Mouse (Mus musculus) kidney, postnatal 10 days (tissue): ENCODE measurements around the gene Ptprc.

Source experiments
- DNase-seq: peaks from one replicate; pipeline ENCODE4 v3.0.0; 2021; ENCODE audit warnings: mixed read lengths

Gene Ptprc

GRCm38 (mm10) chr1:138148844-138149243 is 26.7 kb downstream of the Ptprc start:
- no peak for DNase-seq

DNA sequence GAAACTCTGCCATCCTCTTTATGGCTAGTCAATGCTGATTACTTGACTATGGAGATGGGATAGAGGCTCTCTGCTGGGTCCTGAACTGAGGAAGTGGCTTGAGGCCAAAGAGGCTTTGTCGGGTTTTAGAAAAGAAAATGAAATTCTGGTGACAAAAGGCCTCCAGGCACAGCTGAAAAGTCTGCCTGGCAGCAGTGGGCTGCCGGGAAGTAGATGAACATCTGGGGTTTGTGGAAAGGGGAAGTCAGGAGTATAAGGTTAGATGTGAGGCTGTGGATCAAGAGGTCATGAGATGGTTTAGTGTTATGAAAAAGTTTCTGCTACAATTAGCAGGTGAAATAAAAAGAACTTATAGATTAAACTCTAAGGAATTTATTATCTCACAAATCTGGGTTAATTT is 29.9 kb downstream of the Ptprc start:
- DNase-seq = no peak

DNA sequence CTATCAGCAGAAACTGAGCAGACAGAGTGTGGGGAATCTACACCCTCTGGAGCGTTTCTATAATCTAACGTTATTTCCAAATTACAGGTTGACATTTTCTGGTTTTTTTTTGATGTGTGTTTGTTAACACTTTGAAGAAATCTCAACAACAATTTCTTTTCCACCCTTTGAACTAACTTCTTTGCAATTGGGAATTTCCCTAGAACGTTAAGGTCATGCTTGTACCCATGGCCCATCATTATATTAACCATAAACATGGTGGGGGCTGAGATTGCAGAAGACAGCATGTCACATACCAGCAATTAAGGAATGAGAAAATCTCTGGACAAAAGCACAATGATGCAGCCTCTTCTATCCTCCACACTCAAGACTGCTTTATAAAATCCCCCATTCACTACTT is 30.4 kb downstream of the Ptprc start:
- no peak for DNase-seq

DNA sequence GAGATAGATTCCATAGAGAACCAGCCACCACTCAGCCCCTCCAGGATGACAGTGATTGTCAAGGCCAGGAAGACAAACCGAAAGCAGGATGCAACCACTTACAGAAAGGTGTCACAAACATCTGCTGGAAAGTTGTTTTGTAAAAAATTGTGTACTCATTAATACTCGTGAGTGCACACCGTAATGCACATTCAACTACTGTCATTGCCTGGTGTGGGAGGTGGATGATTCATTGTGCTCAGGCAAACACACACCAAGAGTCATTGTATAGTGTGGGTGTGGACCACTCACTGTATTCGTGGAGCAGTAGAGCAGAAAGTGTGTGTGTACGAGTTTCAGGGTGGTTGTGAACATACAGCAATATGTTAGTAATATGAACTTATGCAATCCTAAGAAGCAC is 31.1 kb downstream of the Ptprc start:
- DNase-seq = no peak

- DNase-seq = no peak
Measured at GRCm38 (mm10) chr1:138140769-138141168, 34.7 kb downstream of the Ptprc start.

DNA sequence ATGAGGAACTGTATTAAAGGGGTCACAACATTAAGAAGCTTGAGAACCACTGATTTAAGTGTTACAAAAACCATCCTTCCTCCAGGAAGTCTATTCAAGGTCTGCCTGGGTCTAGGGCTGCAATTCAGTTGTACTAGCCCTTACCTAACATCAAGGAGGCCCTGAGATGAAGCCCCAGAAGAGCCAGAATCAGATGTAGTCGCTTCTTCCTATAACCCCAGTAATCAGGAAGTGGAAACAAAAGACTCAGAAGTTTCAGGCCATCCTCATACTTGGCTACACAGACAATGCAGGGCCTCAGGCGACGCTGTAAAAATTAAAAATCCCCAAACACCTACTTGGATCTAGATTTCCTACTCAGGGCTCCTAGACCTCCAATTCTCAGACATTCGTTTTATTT is 37.8 kb downstream of the Ptprc start:
- DNase-seq = no peak

GRCm38 (mm10) chr1:138137024-138137577 is 38.4 kb downstream of the Ptprc start:
- DNase-seq = no peak

DNA sequence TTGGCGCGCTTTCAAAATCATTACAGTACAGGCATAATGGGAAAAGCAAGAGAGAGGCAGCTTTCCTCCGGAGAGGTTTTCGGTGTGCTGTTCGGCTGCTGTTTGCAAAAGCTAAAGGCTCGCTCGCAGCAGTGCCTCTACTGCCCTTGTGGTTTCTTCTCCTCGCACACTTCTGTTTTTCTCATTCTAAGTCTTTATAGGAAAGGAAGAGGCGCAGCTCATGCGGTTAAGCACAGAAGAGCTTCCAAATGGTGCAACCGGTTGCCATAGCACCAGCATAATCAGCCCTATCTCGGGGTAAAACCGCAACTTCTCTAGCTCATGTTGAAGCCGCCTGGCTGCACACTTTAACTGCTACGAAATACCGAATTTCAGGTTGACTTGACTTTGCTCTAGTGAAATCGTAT is 39.1 kb downstream of the Ptprc start:
- DNase-seq = peak; percentile 15

- no peak for DNase-seq
Measured at GRCm38 (mm10) chr1:138135637-138136372, 39.7 kb downstream of the Ptprc start.

DNA sequence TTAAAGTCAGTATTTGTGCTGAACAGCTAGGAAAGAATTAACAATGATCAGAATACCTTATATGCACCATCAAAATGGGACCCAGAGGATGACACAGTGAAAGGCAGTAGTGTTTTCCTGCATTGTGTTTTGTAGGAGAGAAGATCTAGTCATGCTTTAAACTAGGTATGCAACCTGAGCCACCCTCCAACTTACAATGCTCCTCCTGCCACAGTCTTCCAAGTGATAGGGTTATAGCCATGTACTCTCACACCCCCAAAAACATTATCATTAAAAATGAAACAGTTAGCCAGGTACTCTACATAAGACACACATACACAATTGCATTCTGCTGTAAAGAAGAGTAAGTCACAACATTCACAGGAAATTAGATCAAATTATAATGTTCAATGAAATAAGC is 40.4 kb downstream of the Ptprc start:
- DNase-seq = no peak

- no peak for DNase-seq
Measured at GRCm38 (mm10) chr1:138134324-138134723, 41.2 kb downstream of the Ptprc start.

GRCm38 (mm10) chr1:138131739-138132138 is 43.8 kb downstream of the Ptprc start:
- DNase-seq = no peak

DNA sequence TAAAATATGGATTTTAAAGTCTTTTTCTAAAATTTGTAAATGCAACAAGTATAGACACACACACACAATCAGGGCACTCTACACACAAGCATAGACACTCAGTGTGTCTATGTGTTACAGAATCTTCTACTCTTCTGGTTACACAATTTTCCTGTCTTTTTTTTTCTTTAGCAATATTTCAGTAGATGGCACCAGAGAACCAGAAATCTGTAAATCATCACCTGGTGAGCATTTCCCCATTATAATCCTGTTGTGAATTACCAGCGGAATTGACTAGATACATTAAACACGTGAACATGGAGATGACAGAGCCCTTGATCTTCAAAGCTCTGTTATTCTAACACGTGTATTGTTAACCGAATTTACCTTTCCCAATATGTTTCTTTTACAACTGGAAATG is 45.4 kb downstream of the Ptprc start:
- no peak for DNase-seq

DNA sequence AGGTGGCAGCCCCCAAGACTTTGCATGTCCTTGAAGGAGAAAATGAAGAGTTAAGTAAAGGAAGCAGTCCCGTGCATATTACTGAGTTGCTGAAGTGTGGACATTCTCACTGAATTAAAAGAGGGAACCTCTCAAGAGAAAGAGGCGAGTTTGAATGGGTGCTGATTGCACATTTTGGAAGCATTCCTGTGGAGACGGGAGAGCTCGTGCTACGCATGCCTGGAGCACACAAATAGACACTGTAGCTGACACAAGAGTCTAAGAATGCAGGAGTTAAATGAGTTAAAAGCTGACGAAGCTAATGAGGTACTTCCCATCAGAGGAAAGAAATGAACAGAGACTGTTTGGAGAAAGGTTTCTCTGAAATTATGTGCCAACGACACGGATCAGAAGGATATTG is 48.7 kb downstream of the Ptprc start:
- DNase-seq = no peak

DNA sequence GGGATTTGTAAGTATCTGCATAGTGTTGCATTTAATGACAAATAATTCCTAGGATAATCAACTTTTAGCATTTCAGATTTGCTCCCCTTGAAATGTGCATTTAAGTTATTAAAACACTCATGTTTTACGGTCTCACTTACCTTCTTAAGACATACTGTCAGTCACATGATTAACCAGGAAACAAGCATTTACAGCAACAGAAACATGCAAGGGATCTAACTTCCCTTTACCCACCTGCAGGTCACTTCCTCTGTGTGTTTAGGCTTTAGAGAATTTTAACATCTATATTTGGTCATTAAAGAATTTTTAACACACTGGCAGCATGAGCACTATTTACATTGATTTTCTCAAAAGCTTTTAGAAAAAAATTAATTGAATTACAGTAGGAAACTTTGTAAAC is 50.2 kb downstream of the Ptprc start:
- DNase-seq = no peak

- no peak for DNase-seq
Measured at GRCm38 (mm10) chr1:138123866-138124265, 51.6 kb downstream of the Ptprc start.

DNA sequence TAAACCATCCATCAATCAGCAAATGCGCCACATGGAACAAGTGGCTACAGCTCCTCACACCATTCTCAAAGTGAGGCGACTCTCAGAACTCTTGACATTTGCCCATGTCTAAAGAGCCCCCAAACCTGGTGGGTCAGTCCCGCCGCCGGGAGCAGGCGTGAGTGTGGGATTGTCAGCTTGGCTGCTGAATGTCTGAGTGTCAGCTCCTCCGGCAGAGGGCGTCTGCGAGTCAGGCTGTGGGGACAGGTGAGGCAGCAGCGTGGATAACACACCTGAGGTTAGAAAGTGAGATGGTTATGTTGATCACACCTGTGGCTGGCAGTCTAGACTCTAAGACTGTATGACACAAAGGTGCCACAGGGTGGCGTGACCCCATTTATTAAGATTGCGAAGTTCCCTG is 55.6 kb downstream of the Ptprc start:
- DNase-seq = no peak

DNA sequence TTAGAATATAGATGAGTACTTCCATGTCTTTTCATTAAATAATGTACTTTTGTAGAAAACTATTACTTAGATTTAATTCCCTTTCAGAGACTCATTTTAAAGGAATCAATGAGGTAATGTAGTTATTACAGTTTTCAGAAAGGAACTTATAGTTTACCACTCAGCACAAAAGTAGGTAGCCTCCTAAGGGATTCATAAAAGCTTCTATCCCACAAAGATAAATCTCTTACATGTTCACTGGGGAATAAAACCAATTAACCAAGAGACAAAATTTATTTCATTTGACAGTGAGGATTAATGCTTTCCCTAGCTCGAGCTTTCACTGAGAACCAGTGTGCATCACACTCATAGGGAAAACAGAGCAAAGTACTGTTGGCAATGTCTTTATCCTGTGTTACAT is 82.3 kb downstream of the Ptprc start:
- no peak for DNase-seq

- peak; percentile 65 for DNase-seq
Measured at GRCm38 (mm10) chr1:138085810-138086209, 89.7 kb downstream of the Ptprc start.

- peak; percentile 5 for DNase-seq
Measured at GRCm38 (mm10) chr1:138083707-138084106, 91.8 kb downstream of the Ptprc start.

DNA sequence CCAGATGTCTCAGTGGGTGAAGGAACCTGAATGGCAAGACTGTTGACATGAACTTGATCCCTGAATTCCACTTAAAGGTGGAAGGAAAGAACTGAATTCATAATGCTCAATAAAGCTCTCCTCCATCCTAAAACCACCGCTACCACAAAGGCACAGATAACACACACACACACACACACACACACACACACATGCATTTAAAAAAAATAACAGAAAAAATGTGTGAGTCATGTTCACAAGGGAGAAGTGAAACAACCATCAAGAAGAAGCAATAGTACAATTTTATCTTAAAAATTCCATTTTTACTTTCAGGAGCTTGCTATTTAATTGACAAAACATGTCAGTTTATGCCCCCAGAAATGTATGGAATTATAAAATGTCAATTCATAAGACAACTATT is 95.2 kb downstream of the Ptprc start:
- no peak for DNase-seq

GRCm38 (mm10) chr1:138044196-138044945 is 131.1 kb downstream of the Ptprc start:
- DNase-seq = peak; percentile 91

GRCm38 (mm10) chr1:138040556-138040955 is 135.0 kb downstream of the Ptprc start:
- no peak for DNase-seq

- DNase-seq = no peak
Measured at GRCm38 (mm10) chr1:138039201-138039600, 136.3 kb downstream of the Ptprc start.
